Mouse (Mus musculus): ENCODE measurements around the gene Slc13a5.

Slc13a5 gene

DNA sequence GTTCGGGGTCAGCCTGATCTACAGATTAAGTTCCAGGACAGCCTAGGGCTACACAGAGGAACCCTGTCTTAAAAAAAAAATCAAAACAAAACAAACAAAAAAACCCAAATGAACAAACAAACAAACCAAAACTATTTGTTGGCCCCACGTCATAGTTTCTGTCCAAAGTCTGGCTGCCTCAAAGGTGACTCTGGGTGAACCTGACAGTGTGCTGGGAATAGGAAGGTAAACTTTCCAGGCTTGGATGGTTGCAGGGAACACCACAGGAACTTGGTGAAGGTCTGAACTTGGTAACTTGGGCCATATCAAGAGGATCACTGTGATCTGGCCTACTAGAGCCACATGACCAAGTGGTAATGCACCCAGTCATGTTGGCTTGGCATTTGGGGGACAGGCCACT, 10.6 kb downstream of the Slc13a5 start:
- DNase-seq = no peak

DNA sequence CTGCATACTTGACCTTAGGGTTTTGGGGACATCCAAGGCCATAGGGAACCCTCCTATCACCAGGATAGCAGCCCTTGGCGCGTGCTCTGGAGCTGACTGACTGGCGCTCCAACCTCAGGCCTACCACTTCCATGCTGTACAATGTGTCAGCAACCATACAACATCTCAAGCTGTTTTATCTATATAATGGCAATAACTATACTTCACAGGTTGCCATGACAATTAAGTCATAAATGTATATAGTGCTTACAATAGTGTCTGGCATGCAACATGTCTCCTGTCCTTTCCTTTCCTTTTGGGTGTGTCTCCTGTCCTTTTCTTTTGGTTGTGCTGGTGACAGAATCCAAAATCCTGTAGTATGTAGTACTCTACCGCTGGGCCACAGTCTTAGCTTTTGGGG, 11.4 kb downstream of the Slc13a5 start:
- DNase-seq = no peak

DNA sequence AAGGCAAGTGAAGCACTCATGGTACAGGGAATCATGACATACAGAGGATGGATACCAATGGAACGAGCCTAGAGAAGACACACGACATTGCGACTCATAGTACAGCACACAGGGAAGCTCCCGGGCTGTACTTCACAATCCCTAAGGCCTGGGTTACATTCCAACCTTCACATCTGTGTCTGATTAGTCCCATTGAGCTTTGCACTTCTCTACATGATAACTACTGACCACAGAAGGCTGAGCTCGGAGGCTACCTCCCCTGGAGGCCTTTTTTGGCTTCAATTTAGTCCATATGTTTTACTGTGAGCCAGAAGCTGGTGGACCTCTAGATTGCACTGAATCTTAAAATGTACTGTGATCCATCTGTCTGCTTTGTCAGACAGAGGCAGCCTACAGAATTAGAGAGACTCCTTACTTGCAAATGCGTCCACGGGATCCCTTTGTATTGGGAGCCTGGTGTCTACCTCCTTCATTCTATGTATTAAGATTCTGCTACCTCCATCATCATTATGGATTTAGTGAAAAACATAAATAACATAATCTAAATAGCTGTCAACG, 21.7 kb downstream of the Slc13a5 start:
- DNase-seq = no peak

DNA sequence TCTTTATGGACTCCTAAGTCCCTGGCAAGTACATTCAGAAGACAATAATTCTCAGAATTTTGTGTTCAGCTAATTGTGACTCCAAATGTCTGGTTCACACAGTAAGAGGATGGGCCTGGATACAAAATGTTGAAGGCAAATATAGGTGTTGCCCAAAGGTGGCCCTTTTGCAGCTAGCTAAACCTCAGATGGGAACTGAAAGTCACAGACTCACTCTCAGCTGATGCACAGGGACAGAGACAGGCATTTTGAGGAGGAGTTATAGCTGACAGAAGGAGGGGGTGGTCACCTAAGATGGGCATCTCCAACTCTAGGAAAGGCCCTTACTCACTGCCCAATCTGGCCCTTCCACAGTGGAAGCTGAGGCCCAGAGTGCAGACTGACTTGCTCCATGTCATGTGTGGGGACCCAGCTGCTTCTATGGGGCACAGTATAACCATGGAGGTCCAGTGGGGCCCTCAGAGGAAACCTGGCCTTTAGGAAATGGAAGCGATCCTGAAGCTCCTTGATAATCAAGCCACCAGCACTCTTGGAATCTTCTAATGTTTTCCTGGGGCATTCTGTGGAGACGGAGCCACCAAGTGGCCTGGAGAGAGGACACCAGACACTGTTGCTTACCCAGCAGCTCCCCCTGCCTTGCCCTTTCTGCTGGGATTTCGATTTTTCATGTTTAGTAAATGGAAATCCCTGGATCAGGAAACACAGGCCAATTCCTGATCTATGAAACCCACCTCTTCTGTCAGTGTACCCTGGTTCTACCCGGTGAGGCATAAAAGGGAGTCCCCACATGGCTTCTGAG, 26.8 kb downstream of the Slc13a5 start:
- DNase-seq = no peak

DNA sequence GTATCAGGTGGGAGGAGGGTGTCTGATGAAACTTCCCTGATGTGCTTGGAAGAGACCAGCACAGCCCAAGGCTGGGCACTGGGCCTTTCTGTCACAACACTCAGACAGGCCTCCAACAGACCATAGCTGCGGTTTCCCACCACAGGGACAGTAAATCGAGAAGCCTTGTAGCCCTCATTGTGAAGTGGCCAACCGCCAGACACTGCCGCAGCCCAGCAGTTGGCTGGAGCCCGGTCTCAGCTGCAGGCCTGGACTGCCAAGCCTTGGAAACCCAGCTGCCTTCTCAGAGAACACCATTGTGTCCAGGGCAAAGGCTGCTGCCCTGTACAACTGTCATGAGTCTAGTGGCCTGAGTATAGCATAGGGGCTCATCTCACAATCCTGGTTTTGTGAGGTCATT, 33.0 kb downstream of the Slc13a5 start:
- DNase-seq = no peak

DNA sequence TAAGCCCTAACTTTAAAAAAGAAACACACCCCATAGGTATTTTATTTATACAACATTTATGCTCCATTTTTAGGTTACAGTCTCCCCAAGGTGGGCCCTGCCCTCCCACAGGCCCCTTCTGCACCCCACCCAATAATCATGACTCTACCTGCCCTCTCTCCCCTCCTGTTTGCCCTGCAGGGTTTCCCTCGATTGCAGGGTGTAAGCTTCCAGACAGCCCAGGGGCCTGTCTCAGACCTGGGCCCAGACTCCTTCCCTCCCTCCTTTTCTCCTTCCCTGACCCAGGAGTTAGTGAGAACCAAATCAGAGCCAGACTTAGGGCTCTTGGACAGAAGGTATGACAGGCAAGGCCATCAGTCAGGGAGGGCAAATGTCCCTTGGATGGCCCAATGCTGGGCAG, 34.0 kb downstream of the Slc13a5 start:
- no peak for DNase-seq

DNA sequence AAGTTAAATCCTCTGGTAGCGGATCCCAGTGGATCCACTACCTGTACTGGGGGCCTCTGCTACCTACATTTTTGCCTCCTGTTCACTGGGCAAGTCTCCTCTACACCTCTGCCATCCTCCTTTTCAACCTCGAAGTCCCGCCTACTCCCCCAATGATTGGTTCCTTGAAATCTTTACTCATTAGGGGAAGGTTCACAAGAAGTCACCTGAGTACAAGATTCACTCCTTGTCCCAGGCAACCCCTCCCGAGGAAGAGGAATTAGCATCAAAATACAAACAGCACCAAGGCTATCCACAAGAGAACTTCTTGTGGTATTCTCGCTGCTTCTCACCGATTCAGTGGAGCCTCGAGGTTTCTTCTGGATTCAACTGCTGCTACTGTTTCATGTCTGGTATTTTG, 35.0 kb downstream of the Slc13a5 start:
- no peak for DNase-seq

DNA sequence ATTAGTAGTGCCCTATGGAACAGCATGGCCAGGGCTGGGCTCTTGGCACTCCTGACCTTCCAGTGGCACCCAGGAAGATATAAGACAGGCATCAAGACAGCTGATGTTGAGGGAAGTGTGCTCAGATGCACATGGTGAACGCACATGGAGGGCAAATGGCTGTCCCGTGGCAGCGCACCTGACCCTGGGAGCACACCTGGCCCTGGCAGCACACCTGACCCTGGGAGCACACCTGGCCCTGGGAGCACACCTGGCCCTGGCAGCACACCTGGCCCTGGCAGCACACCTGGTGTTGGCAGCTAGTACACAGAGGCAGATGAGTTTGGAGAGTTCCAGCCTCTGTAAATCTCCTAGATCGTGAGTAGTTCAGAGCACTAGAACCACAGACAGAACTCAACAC, 38.5 kb downstream of the Slc13a5 start:
- DNase-seq = no peak

DNA sequence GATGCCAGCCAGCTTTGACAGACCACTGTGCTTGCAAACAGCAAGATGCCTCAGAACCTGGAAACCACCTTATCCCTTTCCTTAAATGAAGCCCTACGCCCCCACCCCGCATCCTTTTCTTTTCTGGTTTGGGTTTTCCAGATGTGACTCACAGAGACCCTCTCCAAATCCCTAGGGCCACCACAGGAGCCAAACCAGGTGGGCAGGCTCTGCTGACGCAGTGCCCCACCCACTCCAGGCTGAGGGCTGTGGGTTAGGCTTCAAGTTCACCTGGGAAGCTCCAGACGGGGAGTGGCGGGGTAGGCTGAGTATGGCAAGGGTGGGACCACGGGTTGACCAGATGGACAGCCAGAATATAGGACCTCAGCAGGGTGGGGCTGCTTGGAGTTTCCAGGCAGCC, 40.1 kb downstream of the Slc13a5 start:
- DNase-seq = no peak

DNA sequence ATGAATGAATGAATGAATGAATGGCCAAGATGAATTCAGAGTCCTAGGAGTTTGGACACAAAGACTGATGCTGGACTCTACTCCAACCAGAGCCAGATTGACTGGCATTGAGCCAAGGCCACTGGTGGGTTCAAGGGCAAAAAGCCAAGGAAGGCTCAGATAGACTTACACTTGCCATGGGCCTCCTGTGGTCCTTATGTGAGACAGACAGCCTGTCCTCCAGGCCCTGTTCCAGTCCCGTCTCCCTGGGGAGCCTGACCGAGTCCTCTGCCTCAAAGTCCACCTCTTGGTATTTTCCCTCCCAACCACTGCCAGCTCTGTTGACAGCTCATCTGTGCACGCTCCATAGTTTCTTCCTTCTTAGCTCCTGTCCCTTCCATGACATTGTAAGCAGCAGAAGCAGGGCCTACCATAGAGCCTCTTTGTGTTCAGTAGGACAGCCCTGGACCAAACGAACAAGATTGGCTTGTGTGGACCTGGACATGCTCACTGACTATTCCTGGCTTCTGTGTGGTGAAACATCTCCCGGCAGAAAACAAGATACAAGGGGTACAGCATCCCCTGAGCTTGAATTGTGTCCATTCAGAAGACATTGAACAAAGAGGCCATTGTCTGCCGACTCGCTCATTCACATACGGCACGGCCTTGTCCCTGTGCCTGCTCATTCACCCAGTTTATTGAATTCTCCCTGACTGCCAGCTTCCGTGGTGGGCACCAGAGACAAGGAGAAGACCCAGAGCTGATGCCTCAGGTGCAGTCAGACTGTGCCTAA, 40.8 kb downstream of the Slc13a5 start:
- DNase-seq = no peak

DNA sequence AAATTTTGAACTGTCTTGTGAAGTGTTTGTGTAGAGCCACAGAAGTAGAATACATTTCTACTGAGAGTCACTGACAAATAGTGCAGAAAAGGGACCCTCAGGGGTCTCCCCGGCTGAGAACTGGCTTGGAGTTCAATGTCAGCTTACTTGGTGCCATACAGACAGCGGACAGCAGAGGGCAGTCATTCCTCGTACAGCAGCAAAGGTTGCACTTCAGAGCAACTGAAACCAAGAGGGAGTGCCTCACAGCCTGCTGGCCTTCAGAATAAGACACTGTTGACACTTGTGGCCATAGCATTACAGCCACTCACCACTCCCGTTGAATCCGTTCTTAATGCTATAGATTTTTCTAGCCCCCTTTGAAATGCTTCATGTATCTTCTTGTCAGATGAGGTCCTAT, 42.2 kb downstream of the Slc13a5 start:
- DNase-seq = peak; percentile 85

DNA sequence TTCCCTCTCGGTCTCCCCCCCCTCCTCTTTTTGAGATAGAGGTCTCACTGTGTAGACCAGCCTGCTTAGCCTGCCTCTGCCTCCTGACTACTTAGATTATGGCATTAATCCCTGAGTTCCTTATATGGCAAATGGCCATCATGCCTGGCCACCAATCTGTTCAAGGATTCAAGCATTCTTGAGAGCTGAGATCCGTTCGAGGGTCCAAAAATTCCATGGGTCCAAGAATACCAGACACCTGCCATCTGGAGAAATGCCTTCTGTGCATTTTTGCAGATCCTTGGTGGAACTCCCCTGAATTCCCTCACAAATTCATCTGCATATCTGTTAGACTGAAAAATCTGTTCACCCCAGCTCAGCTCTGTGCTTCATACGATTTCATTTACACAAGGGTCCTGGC, 43.6 kb downstream of the Slc13a5 start:
- no peak for DNase-seq

DNA sequence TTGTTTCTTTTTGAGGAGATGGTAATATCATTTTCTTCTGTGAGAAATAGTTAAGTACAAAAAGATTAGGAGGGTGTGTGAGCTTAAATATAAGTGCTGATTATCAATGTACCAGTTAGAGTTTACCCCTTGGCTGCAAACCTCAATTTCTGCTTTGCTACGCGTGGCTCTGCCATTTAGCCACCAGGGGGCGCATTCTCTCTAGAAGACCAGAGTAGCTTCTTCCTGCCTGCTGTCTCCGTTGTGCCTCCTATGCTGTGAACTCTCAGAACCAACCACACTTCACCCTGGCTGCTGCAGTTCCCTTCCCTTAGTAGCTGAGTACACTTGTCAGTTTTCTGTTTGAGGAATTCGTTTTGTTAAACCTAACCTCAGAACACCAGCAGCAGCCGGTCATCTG, 45.7 kb downstream of the Slc13a5 start:
- peak; percentile 79 for DNase-seq

DNA sequence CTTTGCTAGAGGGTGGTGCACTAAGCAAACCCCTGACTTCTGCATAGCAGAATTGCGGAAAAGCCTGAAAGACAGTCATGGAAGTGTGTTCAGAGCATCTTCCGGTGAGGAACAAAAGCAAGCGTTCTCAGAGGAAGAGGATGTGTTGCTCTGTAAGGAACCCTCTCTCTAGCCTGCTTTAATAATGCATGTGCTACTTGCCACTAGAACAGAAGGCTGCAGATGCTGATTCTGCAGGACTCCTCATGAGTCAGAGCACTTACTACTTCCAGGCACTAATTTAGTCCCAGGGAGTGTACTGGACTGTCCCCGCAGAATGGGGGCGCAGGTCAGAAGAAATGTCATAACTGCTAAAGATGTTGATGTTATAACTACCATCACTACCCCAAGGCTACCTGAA, 49.9 kb downstream of the Slc13a5 start:
- no peak for DNase-seq

DNA sequence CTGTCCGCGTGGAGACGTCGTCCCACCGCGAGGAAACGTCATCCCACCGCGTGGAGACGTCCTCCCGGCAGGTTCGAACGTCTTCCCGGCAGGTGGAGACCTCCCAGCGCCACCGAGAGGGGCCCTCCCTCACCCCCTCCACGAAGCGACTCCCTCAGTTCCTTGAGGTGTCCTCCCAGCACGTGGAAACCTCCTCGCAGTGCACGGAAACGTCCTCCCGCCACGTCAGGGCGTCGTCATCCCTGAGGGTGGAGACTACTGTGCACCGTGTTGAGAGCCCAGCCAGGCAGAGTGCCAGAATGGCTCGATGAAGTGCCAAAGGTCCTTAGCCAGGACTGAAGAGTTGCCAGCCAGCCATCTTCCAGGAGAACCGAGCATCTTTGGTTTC, 51.6 kb downstream of the Slc13a5 start, which contains the start of gene Med31:
Gene Med31 (minus strand): TSS at position 183 of the 388 bp plus-strand sequence.
- DNase-seq = peak; percentile 77

DNA sequence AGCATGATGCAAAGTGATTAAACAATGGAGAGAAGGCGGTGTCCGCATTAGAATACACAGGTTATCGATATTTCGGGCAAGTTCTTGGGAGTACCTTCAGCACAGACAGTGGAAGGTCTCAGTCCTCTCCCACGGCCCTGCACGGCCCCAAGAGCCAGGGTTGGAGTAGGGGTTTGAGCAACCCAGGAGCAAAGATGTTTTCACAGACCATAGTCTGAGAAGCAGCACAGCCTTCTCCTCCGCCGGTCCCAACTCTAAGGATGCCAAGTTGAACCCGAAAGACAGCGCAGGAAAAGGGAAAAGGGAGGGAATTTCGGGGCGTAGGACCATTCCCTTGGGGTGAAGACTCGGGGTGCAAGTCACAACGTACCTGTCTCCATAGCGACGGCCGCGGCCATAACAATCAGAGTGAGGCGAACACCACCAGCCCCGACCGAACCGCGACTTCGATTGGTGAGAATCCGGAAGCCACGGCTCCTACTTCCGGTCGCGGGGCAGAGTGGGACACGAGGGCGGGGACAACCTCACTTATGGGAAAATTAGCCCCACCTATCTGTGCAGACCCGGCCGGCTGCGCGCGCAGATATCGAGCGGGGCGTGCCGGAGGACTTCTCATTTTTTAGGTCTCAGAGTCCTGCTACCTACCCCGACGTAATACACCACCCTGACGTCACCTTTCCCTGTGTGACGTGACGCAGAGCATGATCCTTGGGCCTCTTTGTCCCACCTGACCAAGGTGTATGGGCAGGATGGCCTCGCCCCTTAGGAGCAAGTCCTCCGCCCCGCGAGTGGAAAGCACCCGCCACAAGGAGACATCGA, 52.2 kb downstream of the Slc13a5 start:
- peak; percentile 94 for DNase-seq

DNA sequence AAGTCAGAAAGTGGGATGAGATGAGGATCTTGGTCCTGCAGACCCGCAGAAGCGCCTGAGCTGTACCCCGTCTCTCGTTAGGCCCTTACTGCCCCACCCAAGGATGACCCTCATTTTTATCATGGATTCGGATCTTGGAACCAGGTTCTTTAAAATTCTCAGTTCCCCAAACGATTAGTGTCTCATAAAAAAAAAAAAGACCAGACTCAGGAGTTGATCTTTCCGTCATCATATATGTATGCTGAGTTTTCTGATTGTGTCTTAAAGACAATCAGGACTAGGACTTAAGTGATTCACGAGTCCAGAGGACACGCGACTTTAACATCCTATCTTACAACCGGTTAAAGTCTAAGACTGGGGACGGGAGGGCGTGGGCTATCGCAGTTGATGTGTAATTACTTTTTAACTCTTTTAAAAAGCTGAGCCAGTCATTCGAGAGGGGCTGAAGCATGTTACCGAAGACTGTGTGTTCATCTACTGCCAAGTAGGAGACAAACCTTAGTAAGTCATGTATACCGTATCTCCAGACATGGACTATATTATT, 59.1 kb downstream of the Slc13a5 start:
- DNase-seq = no peak

DNA sequence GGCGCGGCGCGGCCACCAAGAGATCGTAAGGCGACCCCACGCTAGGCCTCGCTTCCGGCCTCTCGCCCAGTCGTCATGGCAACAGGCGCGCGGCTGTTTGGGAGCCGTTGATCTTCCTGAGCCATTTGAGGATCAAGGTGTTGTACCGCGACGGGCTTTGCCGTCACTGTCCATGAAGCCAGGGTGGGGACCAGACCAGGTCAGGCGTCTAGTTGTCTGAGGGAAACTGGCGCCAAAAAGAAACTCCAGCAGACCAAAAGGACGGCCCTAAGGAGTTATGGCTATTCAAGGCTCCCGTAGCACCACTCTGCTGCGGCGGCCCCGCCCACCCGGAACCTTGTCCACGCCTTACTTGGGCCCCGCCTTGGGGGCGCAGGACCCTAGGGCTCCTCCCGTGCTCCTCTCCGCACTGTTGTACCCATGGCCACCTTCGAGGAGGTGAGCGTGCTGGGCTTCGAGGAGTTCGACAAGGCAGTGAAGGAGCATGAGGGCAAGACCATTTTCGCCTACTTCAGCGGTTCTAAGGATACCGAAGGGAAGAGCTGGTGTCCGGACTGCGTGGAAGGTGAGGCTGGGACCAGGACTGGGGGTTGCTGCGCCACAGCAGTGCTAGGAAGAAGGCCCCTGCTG, 59.7 kb downstream of the Slc13a5 start, which contains the start of the genes 4933427D14Rik and Txndc17:
Gene 4933427D14Rik (minus strand): TSS at position 256 of the 630 bp plus-strand sequence.
Gene Txndc17 (plus strand): TSS at position 344 of the 630 bp plus-strand sequence.
- peak; percentile 89 for DNase-seq

DNA sequence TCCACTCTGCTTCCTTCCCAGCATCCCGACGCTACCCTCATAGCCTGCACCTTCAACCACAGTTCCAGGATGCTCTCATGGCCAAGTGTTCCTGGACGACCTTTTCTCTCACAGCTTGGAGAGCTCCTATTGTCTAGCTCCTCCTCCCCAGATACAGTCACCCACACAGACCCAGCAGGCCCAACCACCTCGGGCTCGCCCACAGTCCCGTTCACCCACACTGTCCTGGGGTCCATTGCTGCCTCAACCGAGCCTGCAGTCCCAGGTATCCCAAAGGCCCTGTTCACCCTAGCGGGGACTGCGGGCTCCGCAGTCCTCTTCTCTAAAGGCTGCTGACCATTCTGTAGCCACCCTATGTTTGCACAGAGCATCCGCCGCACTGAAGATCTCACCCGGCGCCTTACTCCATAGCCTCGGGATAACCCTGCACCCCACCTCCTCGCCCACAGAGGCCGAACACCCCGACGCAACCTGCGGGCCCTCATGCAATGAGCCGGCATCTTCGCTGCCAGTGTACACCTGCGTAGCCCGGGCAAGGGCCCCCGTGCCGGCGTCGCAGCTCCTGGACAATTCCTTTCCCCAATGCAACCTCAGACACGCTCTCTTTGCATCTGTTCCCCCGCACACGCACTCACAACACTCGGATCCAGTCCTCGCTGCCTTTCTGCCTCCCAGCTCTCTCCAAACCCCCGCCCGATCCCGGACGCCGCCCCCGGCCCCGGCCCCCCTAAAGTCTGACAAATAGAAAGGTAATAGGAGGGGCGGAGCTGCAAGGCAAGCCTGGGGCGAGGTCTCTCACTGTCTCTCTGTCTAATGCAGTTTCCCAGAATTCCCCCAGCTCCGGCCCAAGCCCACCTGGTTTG, 60.5 kb downstream of the Slc13a5 start, which contains the start of gene Gm43951:
Gene Gm43951 (minus strand): TSS at position 500 of the 863 bp plus-strand sequence.
- DNase-seq = no peak

DNA sequence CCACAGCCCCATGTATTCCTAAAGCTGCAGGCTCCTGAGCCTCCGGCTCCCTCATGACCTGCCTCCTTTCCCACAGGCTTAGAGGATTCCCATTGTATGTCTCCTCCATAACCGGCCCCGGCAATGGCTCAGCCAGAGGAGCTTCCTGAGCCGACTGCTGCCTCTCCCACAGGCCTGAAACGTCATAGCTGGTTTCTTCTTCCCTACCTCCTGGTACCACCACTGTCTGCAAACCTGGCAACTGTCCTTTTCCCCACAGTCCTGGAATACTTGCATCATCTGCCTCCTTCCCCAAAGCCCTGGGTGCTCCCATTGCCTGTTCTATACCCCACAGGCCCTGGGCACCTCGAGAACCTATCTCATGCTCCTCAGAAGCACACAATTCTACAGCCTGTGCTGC, 61.8 kb downstream of the Slc13a5 start:
- DNase-seq = no peak

DNA sequence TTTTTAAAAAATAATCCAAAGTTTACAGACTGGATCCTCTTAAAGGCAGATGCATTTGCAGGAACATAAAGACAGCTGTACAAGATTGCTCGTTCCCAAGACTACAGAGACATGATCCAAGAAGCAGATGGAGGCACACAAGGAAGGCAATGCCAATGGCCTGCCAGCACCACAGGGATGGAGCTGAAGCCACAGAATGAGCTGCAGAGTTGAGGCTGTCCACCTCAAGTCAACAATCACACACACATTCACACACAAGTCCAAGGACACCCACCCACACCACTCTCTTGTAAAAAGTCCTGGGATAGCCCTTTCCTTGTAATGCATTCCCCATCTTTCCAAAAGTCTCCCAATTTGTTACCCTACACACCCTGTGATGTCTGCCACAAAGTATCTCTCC, 63.6 kb downstream of the Slc13a5 start:
- DNase-seq = no peak
